Mouse (Mus musculus): Measurements from ENCODE around the gene Zfp558.
"Not testable (repeated sequence)": the region's sequence is repeated elsewhere in the genome, so short reads cannot be mapped to it uniquely, and the experiment has no call there.

Gene Zfp558

GRCm38 (mm10) chr9:18478168-18478567 is at the start of gene Zfp558, which contains the start of gene Mbd3l1:
Gene Zfp558 (minus strand): TSS chr9:18478268.
Gene Mbd3l1 (plus strand): TSS chr9:18478359.
- no peak for DNase-seq (ENCODE audit: extremely low read depth, insufficient read length, low spot score)

GRCm38 (mm10) chr9:18508098-18508497 is 30.0 kb upstream of the Zfp558 start:
- no peak for DNase-seq (ENCODE audit: extremely low read depth, insufficient read length, low spot score)

GRCm38 (mm10) chr9:18473324-18474128 is 4.5 kb downstream of the Zfp558 start:
- peak; percentile 81 for DNase-seq (ENCODE audit: extremely low read depth, insufficient read length, low spot score)

GRCm38 (mm10) chr9:18468005-18468404 is 10.1 kb downstream of the Zfp558 start:
- no peak for DNase-seq (ENCODE audit: extremely low read depth, insufficient read length, low spot score)

GRCm38 (mm10) chr9:18467350-18467749 is 10.7 kb downstream of the Zfp558 start:
- no peak for DNase-seq (ENCODE audit: extremely low read depth, insufficient read length, low spot score)

- DNase-seq (ENCODE audit: extremely low read depth, insufficient read length, low spot score): no peak
Measured at GRCm38 (mm10) chr9:18456520-18456919, 21.5 kb downstream of the Zfp558 start.

GRCm38 (mm10) chr9:18431687-18432086 is 46.4 kb downstream of the Zfp558 start:
- DNase-seq (ENCODE audit: extremely low read depth, insufficient read length, low spot score): no peak

- no peak for DNase-seq (ENCODE audit: extremely low read depth, insufficient read length, low spot score)
Measured at GRCm38 (mm10) chr9:18430354-18430753, 47.7 kb downstream of the Zfp558 start, which contains the start of gene Mbd3l2. Gene Mbd3l2 (plus strand): TSS chr9:18430654.

GRCm38 (mm10) chr9:18412371-18412770 is 65.7 kb downstream of the Zfp558 start:
- not testable (repeated sequence) for DNase-seq (ENCODE audit: extremely low read depth, insufficient read length, low spot score)
